Mouse (Mus musculus) kidney, adult 9 months (tissue): ENCODE data around the gene Eif5b.
"Not testable (repeated sequence)": the region's sequence is repeated elsewhere in the genome, so short reads cannot be mapped to it uniquely, and the experiment has no call there.

ENCODE experiments used
- DNase-seq: peaks from one replicate; pipeline ENCODE4 v3.0.0; 2022

Eif5b gene

GRCm38 (mm10) chr1:38011647-38012046 lies 13.8 kb downstream of the Eif5b start:
- no peak for DNase-seq

GRCm38 (mm10) chr1:38012104-38012503 lies 14.3 kb downstream of the Eif5b start:
- DNase-seq = no peak

- DNase-seq = no peak
These were observed 14.7 kb downstream of the Eif5b start for GRCm38 (mm10) chr1:38012509-38012908.

- no peak for DNase-seq
These were observed 16.9 kb downstream of the Eif5b start for GRCm38 (mm10) chr1:38014551-38015203.

- no peak for DNase-seq
These were observed 29.5 kb downstream of the Eif5b start for GRCm38 (mm10) chr1:38027301-38027700.

- peak; percentile 17 for DNase-seq
These were observed 33.6 kb downstream of the Eif5b start for GRCm38 (mm10) chr1:38031391-38031790.

- DNase-seq = no peak
These were observed 37.7 kb downstream of the Eif5b start for GRCm38 (mm10) chr1:38035521-38035920.

- no peak for DNase-seq
These were observed 39.6 kb downstream of the Eif5b start for GRCm38 (mm10) chr1:38037375-38037774.

GRCm38 (mm10) chr1:38038898-38039297 lies 41.1 kb downstream of the Eif5b start:
- no peak for DNase-seq

- no peak for DNase-seq
These were observed 50.3 kb downstream of the Eif5b start for GRCm38 (mm10) chr1:38048121-38048520.

- no peak for DNase-seq
These were observed 51.8 kb downstream of the Eif5b start for GRCm38 (mm10) chr1:38049562-38049961.

- DNase-seq = no peak
These were observed 57.4 kb downstream of the Eif5b start for GRCm38 (mm10) chr1:38055176-38055575.

GRCm38 (mm10) chr1:38058417-38058816 lies 60.6 kb downstream of the Eif5b start:
- DNase-seq = no peak

GRCm38 (mm10) chr1:38062156-38062555 lies 64.3 kb downstream of the Eif5b start:
- not testable (repeated sequence) for DNase-seq

- no peak for DNase-seq
These were observed 69.5 kb downstream of the Eif5b start for GRCm38 (mm10) chr1:38067276-38067675.

GRCm38 (mm10) chr1:38071326-38071725 lies 73.5 kb downstream of the Eif5b start:
- DNase-seq = no peak

- peak; percentile 18 for DNase-seq
These were observed 83.5 kb downstream of the Eif5b start for GRCm38 (mm10) chr1:38081316-38081715.

- no peak for DNase-seq
These were observed 105.4 kb downstream of the Eif5b start for GRCm38 (mm10) chr1:38103214-38103613.

GRCm38 (mm10) chr1:38103813-38104212 lies 106.0 kb downstream of the Eif5b start:
- DNase-seq = no peak
